11 mouse cellular contexts compared by ENCODE assay signal in the genomic region with DNA sequence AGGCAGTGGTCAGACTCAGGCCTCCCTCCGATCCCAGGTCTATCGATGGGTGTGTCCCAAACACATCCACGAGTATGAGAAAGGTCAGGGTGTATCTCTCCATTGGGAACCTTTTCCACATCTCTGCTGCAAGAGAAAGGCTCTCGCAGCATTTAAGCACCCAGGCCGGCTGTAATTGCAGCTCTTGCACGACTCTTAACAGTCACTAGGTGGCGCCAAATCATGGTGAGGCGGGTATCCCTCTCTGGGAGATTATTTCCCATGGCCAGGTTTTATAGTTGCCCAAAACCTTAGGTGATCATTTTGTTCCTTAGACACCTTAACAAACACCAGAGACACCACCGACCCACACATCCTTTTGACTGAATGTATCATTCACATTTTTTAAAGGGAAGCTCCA. TPM values are rescaled to one million over a fixed set of nuclear protein-coding genes. Genes with fewer than 3 reads are reported as not detected.
DNase-seq lines count a peak whose midpoint lies in the region; ATAC-seq and TF ChIP-seq lines count a peak whose summit lies in the region.
"Had no signal": no experiment of that assay in that cellular context is flagged by ENCODE, and none has a peak within 500 bp of the region (broad histone marks: within the 10 kb centered on the region; RNA-seq: fewer than 3 reads in every experiment).

No protein-coding gene starts in this region.

- H3K4me1 ChIP-seq in forebrain, embryonic 11.5 days (replicated peaks; ENCODE audit: control insufficient read depth, insufficient read depth, low read length), result no peaks in the 10 kb centered on the region
- no peaks in the 10 kb centered on the region for H3K4me1 ChIP-seq in forebrain, embryonic 12.5 days
- no peaks in the 10 kb centered on the region for H3K4me1 ChIP-seq in hindbrain, embryonic 14.5 days (replicated peaks; ENCODE audit: control insufficient read depth, insufficient read depth, low read length)
- H3K4me1 ChIP-seq in lung, embryonic 14.5 days (ENCODE audit: insufficient read depth), result no peaks in the 10 kb centered on the region
- H3K4me1 ChIP-seq: hindbrain, embryonic 15.5 days; neural tube, embryonic 13.5 days had no signal

- H3K27ac ChIP-seq in forebrain, embryonic 11.5 days (ENCODE audit: low read depth, low read length), result no peak overlapping the region
- H3K27ac ChIP-seq in forebrain, embryonic 12.5 days, result no peak overlapping the region
- no peak overlapping the region for H3K27ac ChIP-seq in hindbrain, embryonic 14.5 days
- no peak overlapping the region for H3K27ac ChIP-seq in lung, embryonic 14.5 days (ENCODE audit: low read depth)
- H3K27ac ChIP-seq: hindbrain, embryonic 15.5 days; neural tube, embryonic 13.5 days had no signal

- 13% methylated on average over 9 of the region's 9 CpGs for WGBS in forebrain, embryonic 11.5 days
- WGBS in forebrain, embryonic 12.5 days, result 16% methylated on average over 9 of the region's 9 CpGs
- 17% methylated on average over 9 of the region's 9 CpGs for WGBS in hindbrain, embryonic 14.5 days
- 10% methylated on average over 9 of the region's 9 CpGs for WGBS in lung, embryonic 14.5 days

- no peaks in the 10 kb centered on the region for H3K9me3 ChIP-seq in forebrain, embryonic 11.5 days (ENCODE audit: control insufficient read depth, low read length)
- no peaks in the 10 kb centered on the region for H3K9me3 ChIP-seq in forebrain, embryonic 12.5 days
- H3K9me3 ChIP-seq in hindbrain, embryonic 14.5 days (ENCODE audit: control insufficient read depth, low read length), result no peaks in the 10 kb centered on the region
- no peaks in the 10 kb centered on the region for H3K9me3 ChIP-seq in lung, embryonic 14.5 days (ENCODE audit: low read depth, low read length)
- H3K9me3 ChIP-seq: hindbrain, embryonic 15.5 days; neural tube, embryonic 13.5 days had no signal

- no peak overlapping the region for H3K4me2 ChIP-seq in forebrain, embryonic 11.5 days (ENCODE audit: low read depth, low read length, severe bottlenecking)
- H3K4me2 ChIP-seq in forebrain, embryonic 12.5 days, result no peak overlapping the region
- no peak overlapping the region for H3K4me2 ChIP-seq in hindbrain, embryonic 14.5 days (replicated peaks)
- H3K4me2 ChIP-seq in lung, embryonic 14.5 days, result no peak overlapping the region
- H3K4me2 ChIP-seq: hindbrain, embryonic 15.5 days; neural tube, embryonic 13.5 days had no signal

- no peak for ATAC-seq in forebrain, embryonic 11.5 days (replicated peaks; ENCODE audit: low FRiP score)
- no peak for ATAC-seq in forebrain, embryonic 12.5 days (ENCODE audit: low FRiP score)
- no peak for ATAC-seq in hindbrain, embryonic 14.5 days (ENCODE audit: low FRiP score)
- 0 out of 2 replicates have a peak, but pooled peaks have one; percentile 35 for ATAC-seq in lung, embryonic 14.5 days (ENCODE audit: insufficient read depth)

- H3K27me3 ChIP-seq in forebrain, embryonic 11.5 days (ENCODE audit: control insufficient read depth, insufficient read depth, low read length), result no peaks in the 10 kb centered on the region
- H3K27me3 ChIP-seq in forebrain, embryonic 12.5 days, result no peaks in the 10 kb centered on the region
- H3K27me3 ChIP-seq in hindbrain, embryonic 14.5 days (ENCODE audit: control insufficient read depth, insufficient read depth, low read length), result no peaks in the 10 kb centered on the region
- H3K27me3 ChIP-seq in lung, embryonic 14.5 days (ENCODE audit: insufficient read depth, low read length), result no peaks in the 10 kb centered on the region
- H3K27me3 ChIP-seq: hindbrain, embryonic 15.5 days; neural tube, embryonic 13.5 days had no signal

- no peak overlapping the region for H3K9ac ChIP-seq in forebrain, embryonic 11.5 days (ENCODE audit: low read length)
- H3K9ac ChIP-seq in forebrain, embryonic 12.5 days, result no peak overlapping the region
- H3K9ac ChIP-seq in hindbrain, embryonic 14.5 days, result no peak overlapping the region
- H3K9ac ChIP-seq in lung, embryonic 14.5 days, result no peak overlapping the region
- H3K9ac ChIP-seq: hindbrain, embryonic 15.5 days; neural tube, embryonic 13.5 days had no signal

- no peak overlapping the region for H3K4me3 ChIP-seq in forebrain, embryonic 11.5 days (ENCODE audit: low read depth, low read length)
- no peak overlapping the region for H3K4me3 ChIP-seq in forebrain, embryonic 12.5 days (replicated peaks)
- no peak overlapping the region for H3K4me3 ChIP-seq in hindbrain, embryonic 14.5 days (replicated peaks; ENCODE audit: low read length)
- H3K4me3 ChIP-seq in lung, embryonic 14.5 days (ENCODE audit: low read depth, low read length), result no peak overlapping the region
- H3K4me3 ChIP-seq: hindbrain, embryonic 15.5 days; neural tube, embryonic 13.5 days had no signal

- no peaks in the 10 kb centered on the region for H3K36me3 ChIP-seq in forebrain, embryonic 11.5 days (ENCODE audit: control insufficient read depth, insufficient read depth, low read length)
- H3K36me3 ChIP-seq in forebrain, embryonic 12.5 days (replicated peaks), result no peaks in the 10 kb centered on the region
- no peaks in the 10 kb centered on the region for H3K36me3 ChIP-seq in hindbrain, embryonic 14.5 days (replicated peaks; ENCODE audit: control insufficient read depth, insufficient read depth)
- no peaks in the 10 kb centered on the region for H3K36me3 ChIP-seq in lung, embryonic 14.5 days (ENCODE audit: insufficient read depth)
- H3K36me3 ChIP-seq: G1E; hindbrain, embryonic 15.5 days; neural tube, embryonic 13.5 days had no signal

- TF ChIP-seq CTCF in lung, embryonic 14.5 days (IDR thresholded peaks at IDR 0.05; ENCODE audit: low read depth), result peak; percentile 82

- peak; percentile 67 for DNase-seq in forebrain, embryonic 11.5 days (ENCODE audit: low spot score)
- DNase-seq in thymus, postnatal 0 days (ENCODE audit: low spot score), result peak; percentile 9
- no peak for DNase-seq in thymus, postnatal 10 days (ENCODE audit: low spot score in 2 of 2)
- peak; percentile 85 for DNase-seq in embryo, embryonic 10 days (ENCODE audit: low spot score)
- DNase-seq in hindbrain, embryonic 14.5 days (ENCODE audit: low spot score), result peak; percentile 68
- DNase-seq in lung, embryonic 14.5 days, result peak; percentile 83
- DNase-seq in urinary bladder, postnatal 36 days (ENCODE audit: low spot score in 2 of 2), result peak; percentile 26 to 50

RNA-seq across cellular contexts. Expression of a gene that starts 5.5 kb away (rescaled TPM):
- not detected in 2 replicates for polyA plus RNA-seq in forebrain, embryonic 11.5 days (2014; fragmentation: Nextera tagmentation; extraction: Ambion mirVana)
- not detected in 2 replicates for polyA plus RNA-seq in forebrain, embryonic 12.5 days (2016; fragmentation: Nextera tagmentation; extraction: Ambion mirVana)
- polyA plus RNA-seq in thymus, postnatal 0 days (2015; fragmentation: Nextera tagmentation; extraction: Ambion mirVana), result not detected in 2 replicates
- not detected in 2 replicates for polyA plus RNA-seq in hindbrain, embryonic 14.5 days (2014; fragmentation: Nextera tagmentation; extraction: Ambion mirVana)
- polyA plus RNA-seq in lung, embryonic 14.5 days (2014; fragmentation: Nextera tagmentation; extraction: Ambion mirVana), result not detected in 2 replicates
- polyA plus RNA-seq: G1E; neural tube, embryonic 13.5 days had no signal

RNA-seq across cellular contexts. Expression of a gene that starts 18.5 kb away (rescaled TPM):
- not detected in 2 replicates for polyA plus RNA-seq in forebrain, embryonic 11.5 days (2014; fragmentation: Nextera tagmentation; extraction: Ambion mirVana)
- polyA plus RNA-seq in forebrain, embryonic 12.5 days (2016; fragmentation: Nextera tagmentation; extraction: Ambion mirVana), result not detected in 2 replicates
- not detected in 2 replicates for polyA plus RNA-seq in thymus, postnatal 0 days (2015; fragmentation: Nextera tagmentation; extraction: Ambion mirVana)
- 0.08 TPM in 1 of 2 replicates, not detected in the other for polyA plus RNA-seq in hindbrain, embryonic 14.5 days (2014; fragmentation: Nextera tagmentation; extraction: Ambion mirVana)
- 0.05 TPM in 1 of 2 replicates, not detected in the other for polyA plus RNA-seq in lung, embryonic 14.5 days (2014; fragmentation: Nextera tagmentation; extraction: Ambion mirVana)
- polyA plus RNA-seq: G1E; neural tube, embryonic 13.5 days had no signal

RNA-seq across cellular contexts. Expression of a gene that starts 19.2 kb away (rescaled TPM):
- polyA plus RNA-seq in forebrain, embryonic 11.5 days (2014; fragmentation: Nextera tagmentation; extraction: Ambion mirVana), result 0.08 and 0.09 TPM in 2 replicates
- polyA plus RNA-seq in forebrain, embryonic 12.5 days (2016; fragmentation: Nextera tagmentation; extraction: Ambion mirVana), result 0.09 and 0.10 TPM in 2 replicates
- polyA plus RNA-seq in thymus, postnatal 0 days (2015; fragmentation: Nextera tagmentation; extraction: Ambion mirVana), result not detected in 2 replicates
- 0.78 and 0.85 TPM in 2 replicates for polyA plus RNA-seq in hindbrain, embryonic 14.5 days (2014; fragmentation: Nextera tagmentation; extraction: Ambion mirVana)
- polyA plus RNA-seq in lung, embryonic 14.5 days (2014; fragmentation: Nextera tagmentation; extraction: Ambion mirVana), result 0.05 TPM in 1 of 2 replicates, not detected in the other
- polyA plus RNA-seq: G1E had no signal

RNA-seq across cellular contexts. Expression of a gene that starts 36.0 kb away (rescaled TPM):
- 2.4 and 2.8 TPM in 2 replicates for polyA plus RNA-seq in forebrain, embryonic 11.5 days (2014; fragmentation: Nextera tagmentation; extraction: Ambion mirVana)
- 1.7 and 2.5 TPM in 2 replicates for polyA plus RNA-seq in forebrain, embryonic 12.5 days (2016; fragmentation: Nextera tagmentation; extraction: Ambion mirVana)
- polyA plus RNA-seq in thymus, postnatal 0 days (2015; fragmentation: Nextera tagmentation; extraction: Ambion mirVana), result 1.9 and 2.5 TPM in 2 replicates
- 8.0 and 11.4 TPM in 2 replicates for polyA plus RNA-seq in hindbrain, embryonic 14.5 days (2014; fragmentation: Nextera tagmentation; extraction: Ambion mirVana)
- polyA plus RNA-seq in lung, embryonic 14.5 days (2014; fragmentation: Nextera tagmentation; extraction: Ambion mirVana), result 2.4 and 4.2 TPM in 2 replicates
- polyA plus RNA-seq: G1E had no signal

RNA-seq across cellular contexts. Expression of a gene that starts 55.6 kb away (rescaled TPM):
- not detected in 2 replicates for polyA plus RNA-seq in forebrain, embryonic 11.5 days (2014; fragmentation: Nextera tagmentation; extraction: Ambion mirVana)
- polyA plus RNA-seq in forebrain, embryonic 12.5 days (2016; fragmentation: Nextera tagmentation; extraction: Ambion mirVana), result not detected in 2 replicates
- polyA plus RNA-seq in thymus, postnatal 0 days (2015; fragmentation: Nextera tagmentation; extraction: Ambion mirVana), result not detected in 2 replicates
- not detected in 2 replicates for polyA plus RNA-seq in hindbrain, embryonic 14.5 days (2014; fragmentation: Nextera tagmentation; extraction: Ambion mirVana)
- polyA plus RNA-seq in lung, embryonic 14.5 days (2014; fragmentation: Nextera tagmentation; extraction: Ambion mirVana), result not detected in 2 replicates
- polyA plus RNA-seq: G1E; hindbrain, embryonic 15.5 days; neural tube, embryonic 13.5 days had no signal

Comparison
In these comparisons a context has a peak if more than half of its experiments do, and no peak if none do; other contexts are left out.
1. DNase-seq: peak in forebrain, embryonic 11.5 days (single experiment), thymus, postnatal 0 days (single experiment), embryo, embryonic 10 days (single experiment), hindbrain, embryonic 14.5 days (single experiment), lung, embryonic 14.5 days (single experiment) and urinary bladder, postnatal 36 days (2 of 2); none in thymus, postnatal 10 days (0 of 2).